In genomic region chr11:67253691-67254090, GRCm38 (mm10) we compare ENCODE assay signal across 19 mouse cellular contexts. TPM values are rescaled to one million over a fixed set of nuclear protein-coding genes. Genes with fewer than 3 reads are reported as not detected.
DNase-seq lines count a peak whose midpoint lies in the region; ATAC-seq lines count a peak whose summit lies in the region.
"Had no signal": no experiment of that assay in that cellular context is flagged by ENCODE, and none has a peak within 500 bp of the region (broad histone marks: within the 10 kb centered on the region; RNA-seq: fewer than 3 reads in every experiment).

No protein-coding gene starts in this region.

- DNase-seq in cerebellum, postnatal 10 days, result peak; percentile 26 to 31
- DNase-seq in cerebellum, adult 9-11 months, result no peak
- no peak for DNase-seq in frontal cortex, postnatal 25 days (ENCODE audit: low spot score in 2 of 2)
- DNase-seq in brain, adult 2 months (ENCODE audit: low read depth, low spot score), result peak; percentile 63
- peak; percentile 62 for DNase-seq in layer of hippocampus, adult 9-11 months
- DNase-seq in heart, adult 8-10 months (ENCODE audit: low spot score), result no peak
- no peak for DNase-seq in spleen, adult 18-20 months
- DNase-seq: adrenal gland, adult 8-10 months; cerebellum, adult 11 months; heart, postnatal 10 days; kidney, adult 11 months; kidney, postnatal 14 days; lung, embryonic 14.5 days; lung, postnatal 4 days; thymus, postnatal 4 days had no signal

- ATAC-seq in frontal cortex, adult (ENCODE audit: low TSS enrichment), result peak; percentile 93
- ATAC-seq: liver, embryonic 12.5 days; midbrain, embryonic 16.5 days had no signal

RNA-seq across cellular contexts. Expression of gene Myh4, which starts 15.9 kb away (rescaled TPM):
- total RNA-seq in heart, adult 8-10 months (2022), result 10 to 100 TPM in 1 of 4 experiments, 1 to 10 TPM in 3; 5.6 to 10.3 (median 7.0) TPM
- total RNA-seq: adrenal gland, adult 8-10 months; heart, postnatal 10 days; neutrophil, adult 5-6 weeks had no signal

RNA-seq across cellular contexts. Expression of gene Myh8, which starts 23.2 kb away (rescaled TPM):
- total RNA-seq in heart, adult 8-10 months (2022), result under 1 TPM; 0.08 to 0.16 (median 0.09) TPM
- total RNA-seq: adrenal gland, adult 8-10 months; neutrophil, adult 5-6 weeks had no signal

RNA-seq across cellular contexts. Expression of gene Myh1, which starts 53.8 kb away (rescaled TPM):
- 1 to 10 TPM in 1 of 4 experiments, under 1 TPM in 3; 0.29 to 1.2 (median 0.54) TPM for total RNA-seq in heart, adult 8-10 months (2022)
- total RNA-seq: neutrophil, adult 5-6 weeks had no signal

Comparison
In these comparisons a context has a peak if more than half of its experiments do, and no peak if none do; other contexts are left out.
1. DNase-seq: peak in cerebellum, postnatal 10 days (2 of 2), brain, adult 2 months (single experiment) and layer of hippocampus, adult 9-11 months (single experiment); none in cerebellum, adult 9-11 months (single experiment), frontal cortex, postnatal 25 days (0 of 2), heart, adult 8-10 months (single experiment) and spleen, adult 18-20 months (0 of 2).